Mouse (Mus musculus): ENCODE measurements around the gene Pnmal2. TPM values are rescaled to one million over a fixed set of nuclear protein-coding genes. Genes with fewer than 3 reads are reported as not detected.

The Pnmal2 gene
- polyA plus RNA-seq, 1 experiment from 2014 or later: not detected

- Histone ChIP-seq H3K4me3 (ENCODE audit: inconsistent target) (no peak overlapping the region), H3K36me3 (ENCODE audit: inconsistent target) (no peaks in the 10 kb centered on the region), H3K79me2 (ENCODE audit: inconsistent target) (no peaks in the 10 kb centered on the region), H3K27ac (no peak overlapping the region)
- WGBS (ENCODE audit: missing documents): 13% methylated on average over 6 of the region's 6 CpGs
Measured at GRCm38 (mm10) chr7:16974018-16974417, 29.5 kb downstream of the Pnmal2 start.

GRCm38 (mm10) chr7:16976298-16976697 lies 31.8 kb downstream of the Pnmal2 start:
- H3K27ac ChIP-seq: no peak overlapping the region
- no peak overlapping the region for H3K4me3 ChIP-seq (ENCODE audit: inconsistent target)
- no peaks in the 10 kb centered on the region for H3K36me3 ChIP-seq (ENCODE audit: inconsistent target)
- H3K79me2 ChIP-seq (ENCODE audit: inconsistent target): no peaks in the 10 kb centered on the region
- WGBS (ENCODE audit: missing documents): 92% methylated on average over 8 of the region's 8 CpGs

DNA sequence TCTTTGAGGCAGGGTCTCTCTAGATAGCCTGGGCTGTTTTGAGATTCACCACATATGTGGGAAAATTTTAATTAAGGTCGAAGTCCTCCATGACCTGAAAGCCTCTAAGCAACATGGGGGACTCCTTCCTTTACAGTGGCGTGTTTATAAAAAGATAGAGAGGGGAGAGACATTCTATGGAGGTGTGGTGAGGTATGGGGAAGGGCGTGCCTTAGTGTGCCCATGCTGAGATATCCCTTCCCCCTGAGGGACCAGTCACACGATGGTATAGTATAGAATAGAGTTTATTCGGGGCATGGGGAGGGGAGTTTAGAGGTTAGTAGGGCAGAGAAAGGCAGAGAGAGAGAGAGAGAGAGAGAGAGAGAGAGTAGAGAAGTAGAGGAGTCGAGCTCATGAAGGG lies 33.7 kb downstream of the Pnmal2 start:
- whole genome bisulfite sequencing (ENCODE audit: missing documents): 72% methylated on average over 6 of the region's 6 CpGs
- Histone ChIP-seq H3K79me2 (ENCODE audit: inconsistent target) (no peaks in the 10 kb centered on the region), H3K4me3 (ENCODE audit: inconsistent target) (no peak overlapping the region), H3K36me3 (ENCODE audit: inconsistent target) (no peaks in the 10 kb centered on the region), H3K27ac (no peak overlapping the region)

DNA sequence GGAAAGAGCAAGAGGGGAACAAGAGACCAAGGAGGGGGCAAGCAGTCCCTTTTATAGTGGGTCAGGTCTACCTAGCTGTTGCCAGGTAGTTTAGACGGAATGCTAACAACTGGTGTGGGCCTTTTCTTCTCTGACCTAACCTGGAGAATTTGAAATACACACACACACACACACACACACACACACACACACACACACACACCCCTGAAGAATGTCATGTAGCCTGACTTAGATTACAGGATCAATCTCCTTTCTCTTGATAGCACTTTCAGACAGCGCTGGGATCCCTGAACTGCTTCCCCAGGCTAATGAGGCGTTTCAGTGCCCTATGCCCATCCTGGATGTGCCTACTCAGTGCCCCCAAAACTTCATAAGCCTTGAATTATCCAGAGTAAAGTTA lies 34.1 kb downstream of the Pnmal2 start:
- Histone ChIP-seq H3K36me3 (ENCODE audit: inconsistent target) (no peaks in the 10 kb centered on the region), H3K79me2 (ENCODE audit: inconsistent target) (no peaks in the 10 kb centered on the region), H3K27ac (no peak overlapping the region), H3K4me3 (ENCODE audit: inconsistent target) (no peak overlapping the region)
- WGBS (ENCODE audit: missing documents): 95% methylated on average over 3 of the region's 3 CpGs

GRCm38 (mm10) chr7:16980348-16980747 lies 35.9 kb downstream of the Pnmal2 start:
- WGBS (ENCODE audit: missing documents): 2% methylated on average over 12 of the region's 12 CpGs
- peak overlapping the region; percentile 3; the same call in 1 of the 2 replicates for H3K4me3 ChIP-seq (ENCODE audit: inconsistent target)

DNA sequence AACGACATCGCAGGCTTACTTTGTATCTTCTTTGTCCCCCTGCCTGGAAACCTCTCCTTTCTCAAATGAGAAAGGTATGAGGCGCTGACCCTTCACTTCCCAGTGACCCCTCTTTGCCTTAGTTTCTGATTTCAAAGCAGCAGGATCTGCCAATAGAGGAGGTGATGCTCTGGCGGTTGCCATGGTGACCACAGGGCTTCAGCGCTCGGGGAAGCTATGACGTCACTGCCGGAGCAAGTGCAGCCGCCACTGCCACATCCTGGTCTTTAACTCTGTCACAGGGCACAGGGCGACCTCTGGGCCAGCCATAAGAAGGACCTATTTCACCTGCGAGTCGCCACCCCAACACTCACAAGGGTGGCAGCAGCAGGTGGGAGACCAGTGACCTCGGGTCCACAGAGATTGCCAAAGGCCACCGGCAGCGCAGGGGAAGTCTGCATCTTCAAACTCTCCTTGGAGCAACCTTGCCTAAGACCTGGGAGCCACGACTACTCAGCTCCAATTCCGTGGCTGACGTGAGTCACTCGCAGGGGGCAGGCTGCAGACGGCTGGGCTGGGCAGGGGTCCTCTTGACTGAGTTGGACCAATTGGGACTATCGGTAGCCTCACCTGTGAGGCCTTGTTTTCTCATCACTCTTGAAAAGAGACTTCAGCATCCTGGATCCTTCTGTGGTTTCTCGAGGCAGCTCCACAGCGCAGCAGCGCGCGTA lies 38.5 kb downstream of the Pnmal2 start, which contains the start of gene Gm42372:
Gene Gm42372, plus strand, starts transcription at position 228 of the 710 bp plus-strand sequence.
- H3K79me2 ChIP-seq (ENCODE audit: inconsistent target): no peaks in the 10 kb centered on the region
- H3K27ac ChIP-seq: no peak within 1 kb of the TSS
- H3K4me3 ChIP-seq (ENCODE audit: inconsistent target): no peak within 1 kb of the TSS
- WGBS (ENCODE audit: missing documents): 39% methylated on average over 26 of the region's 26 CpGs
- H3K36me3 ChIP-seq (ENCODE audit: inconsistent target): no peaks in the 10 kb centered on the region

More at GRCm38 (mm10) chr7:16980348-16980747, 35.9 kb downstream of the Pnmal2 start:
- Histone ChIP-seq H3K79me2 (ENCODE audit: inconsistent target) (no peaks in the 10 kb centered on the region), H3K27ac (no peak overlapping the region), H3K36me3 (ENCODE audit: inconsistent target) (no peaks in the 10 kb centered on the region)

DNA sequence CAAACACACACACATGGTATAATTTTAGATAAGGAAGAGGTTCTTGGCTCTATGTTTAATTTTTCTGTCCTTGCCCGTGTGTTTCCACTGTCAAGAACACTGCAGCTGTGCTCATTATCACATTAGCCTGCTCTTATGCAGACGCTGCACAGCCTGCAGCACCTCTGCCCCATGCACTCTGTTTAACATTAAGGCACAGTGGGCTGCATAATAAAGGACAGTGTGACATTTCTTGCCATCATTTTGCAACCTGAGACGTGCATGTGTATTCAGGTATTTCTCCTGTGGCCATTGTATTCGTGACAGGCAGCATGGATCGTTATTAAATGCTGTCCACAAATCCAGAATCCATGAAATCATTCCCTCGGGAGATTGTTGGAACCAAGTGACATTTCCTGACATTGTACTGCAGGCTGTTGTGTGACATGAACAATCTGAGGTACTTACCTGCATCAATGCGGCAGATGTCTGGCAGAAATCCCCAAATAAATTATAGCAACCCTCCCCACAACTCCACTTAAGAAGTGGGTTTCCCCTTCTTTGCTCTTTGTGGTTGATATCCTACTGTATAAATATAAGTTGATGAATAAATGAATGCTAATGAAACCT lies 43.2 kb downstream of the Pnmal2 start:
- no peaks in the 10 kb centered on the region for H3K79me2 ChIP-seq (ENCODE audit: inconsistent target)
- H3K27ac ChIP-seq: no peak overlapping the region
- no peak overlapping the region for H3K4me3 ChIP-seq (ENCODE audit: inconsistent target)
- no peaks in the 10 kb centered on the region for H3K36me3 ChIP-seq (ENCODE audit: inconsistent target)
- WGBS (ENCODE audit: missing documents): 91% methylated on average over 7 of the region's 7 CpGs

- no peak overlapping the region for H3K27ac ChIP-seq
- no peaks in the 10 kb centered on the region for H3K79me2 ChIP-seq (ENCODE audit: inconsistent target)
- no peak overlapping the region for H3K4me3 ChIP-seq (ENCODE audit: inconsistent target)
- H3K36me3 ChIP-seq (ENCODE audit: inconsistent target): no peaks in the 10 kb centered on the region
- WGBS (ENCODE audit: missing documents): 76% methylated on average over 3 of the region's 3 CpGs
Measured at GRCm38 (mm10) chr7:16988405-16988804, 43.9 kb downstream of the Pnmal2 start.

DNA sequence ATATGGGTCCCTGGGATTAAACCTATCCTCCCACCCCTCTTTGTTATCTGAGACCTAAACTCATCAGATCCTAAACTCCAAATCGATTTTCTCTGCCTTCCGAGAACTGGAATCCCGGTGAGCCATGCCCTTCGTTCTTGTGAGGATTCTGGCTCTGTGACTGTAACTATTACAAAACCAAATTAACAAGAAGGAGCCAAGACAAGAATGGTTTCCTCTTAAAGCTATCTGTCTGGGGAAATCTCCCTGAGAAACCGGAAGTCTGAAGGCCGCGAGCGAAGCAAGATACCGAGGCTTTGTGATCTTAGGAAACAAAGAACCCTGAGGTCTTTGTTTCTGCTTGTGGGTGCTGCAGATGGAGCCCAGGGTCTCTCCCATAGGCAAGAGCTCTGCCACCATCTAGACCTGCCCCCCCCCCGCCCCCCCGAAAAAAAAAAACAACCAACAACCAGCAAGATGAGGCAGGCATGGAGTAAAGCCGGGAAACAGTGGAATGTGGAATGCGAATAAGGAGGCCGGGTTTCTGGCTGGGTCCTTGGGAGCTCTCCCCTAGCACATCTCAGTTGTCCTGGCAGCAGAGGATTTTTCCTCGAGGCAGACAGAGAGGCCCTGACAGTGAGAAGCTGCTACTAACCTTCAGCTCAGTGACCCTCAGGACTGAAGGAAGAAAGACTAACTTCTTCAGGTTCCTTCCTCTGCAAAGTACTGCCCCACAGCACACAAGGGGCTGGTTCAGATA lies 45.7 kb downstream of the Pnmal2 start:
- Histone ChIP-seq H3K27ac (no peak overlapping the region), H3K79me2 (ENCODE audit: inconsistent target) (no peaks in the 10 kb centered on the region), H3K4me3 (ENCODE audit: inconsistent target) (no peak overlapping the region), H3K36me3 (ENCODE audit: inconsistent target) (no peaks in the 10 kb centered on the region)
- WGBS (ENCODE audit: missing documents): 28% methylated on average over 15 of the region's 15 CpGs

DNA sequence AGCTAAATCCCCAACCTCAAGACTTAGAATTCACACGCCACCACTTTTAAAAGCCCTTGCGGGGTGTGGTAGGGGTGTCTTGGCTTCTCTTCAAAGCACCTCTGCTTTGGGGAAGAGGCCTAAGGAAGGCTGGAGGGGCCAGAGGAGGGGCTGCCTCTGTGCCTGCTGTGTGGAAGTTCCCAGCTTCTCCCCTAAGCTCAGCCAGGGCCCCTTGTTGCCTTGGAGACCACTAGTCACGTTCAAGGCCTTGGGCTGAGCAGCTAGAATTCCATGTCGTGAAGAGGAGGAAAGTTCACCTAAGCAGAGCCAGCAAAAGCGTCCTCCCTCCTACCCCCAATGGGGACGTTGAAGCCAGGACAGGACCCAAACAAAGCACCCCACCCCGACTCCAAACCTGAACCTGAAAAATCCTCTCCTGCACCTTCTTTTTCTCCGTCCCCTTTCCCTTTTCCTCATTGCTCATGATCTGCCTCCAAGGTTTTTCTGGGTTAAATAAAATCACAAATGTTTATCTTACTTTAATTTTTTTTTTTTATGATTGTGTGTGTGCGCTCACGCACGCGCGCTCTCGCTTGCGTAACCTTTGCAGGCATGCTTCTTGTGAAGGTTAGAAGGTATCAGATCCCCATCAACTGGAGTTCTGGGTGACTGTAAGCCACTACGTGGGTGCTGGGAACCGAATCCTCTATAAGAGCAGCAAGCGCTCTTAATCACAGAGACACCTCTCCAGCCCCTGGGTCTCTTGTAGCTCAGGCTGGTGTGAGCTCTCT lies 47.4 kb downstream of the Pnmal2 start:
- Histone ChIP-seq H3K79me2 (ENCODE audit: inconsistent target) (no peaks in the 10 kb centered on the region), H3K27ac (no peak overlapping the region), H3K36me3 (ENCODE audit: inconsistent target) (no peaks in the 10 kb centered on the region), H3K4me3 (ENCODE audit: inconsistent target) (no peak overlapping the region)
- 78% methylated on average over 16 of the region's 18 CpGs for WGBS (ENCODE audit: missing documents)

DNA sequence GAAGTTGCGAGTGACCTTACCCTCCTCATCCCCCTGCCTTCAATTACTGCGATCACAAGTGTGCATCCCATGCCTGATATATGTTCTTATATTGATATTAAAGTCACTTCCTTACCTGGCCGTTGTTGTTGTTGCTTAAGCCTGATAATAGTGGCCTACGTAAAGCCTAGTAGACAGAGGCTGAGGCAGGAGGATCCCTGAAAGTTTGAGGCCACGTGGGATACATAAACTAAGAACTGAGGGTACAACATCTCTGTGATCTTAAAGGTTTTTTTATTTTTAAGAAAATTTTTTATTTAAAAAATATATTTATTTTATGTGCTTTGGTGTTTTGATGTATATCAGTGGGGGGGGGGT lies 47.9 kb downstream of the Pnmal2 start, which contains the start of gene Ccdc8:
Gene Ccdc8, plus strand, starts transcription at position 258 of the 357 bp plus-strand sequence.
- H3K79me2 ChIP-seq (ENCODE audit: inconsistent target): no peaks in the 10 kb centered on the region
- no peaks in the 10 kb centered on the region for H3K36me3 ChIP-seq (ENCODE audit: inconsistent target)
- H3K27ac ChIP-seq: no peak within 1 kb of the TSS
- no peak within 1 kb of the TSS for H3K4me3 ChIP-seq (ENCODE audit: inconsistent target)
- WGBS (ENCODE audit: missing documents): 95% methylated on average over 5 of the region's 5 CpGs

- WGBS (ENCODE audit: missing documents): 18% methylated on average over 27 of the region's 27 CpGs
- no peaks in the 10 kb centered on the region for H3K79me2 ChIP-seq (ENCODE audit: inconsistent target)
- no peak overlapping the region for H3K4me3 ChIP-seq (ENCODE audit: inconsistent target)
- no peaks in the 10 kb centered on the region for H3K36me3 ChIP-seq (ENCODE audit: inconsistent target)
- H3K27ac ChIP-seq: no peak overlapping the region
Measured at GRCm38 (mm10) chr7:16993651-16994399, 49.3 kb downstream of the Pnmal2 start.

- WGBS (ENCODE audit: missing documents): 23% methylated on average over 20 of the region's 20 CpGs
- no peaks in the 10 kb centered on the region for H3K79me2 ChIP-seq (ENCODE audit: inconsistent target)
- H3K36me3 ChIP-seq (ENCODE audit: inconsistent target): no peaks in the 10 kb centered on the region
- H3K4me3 ChIP-seq (ENCODE audit: inconsistent target): no peak overlapping the region
- H3K27ac ChIP-seq: no peak overlapping the region
Measured at GRCm38 (mm10) chr7:16994400-16994799, 49.9 kb downstream of the Pnmal2 start.

DNA sequence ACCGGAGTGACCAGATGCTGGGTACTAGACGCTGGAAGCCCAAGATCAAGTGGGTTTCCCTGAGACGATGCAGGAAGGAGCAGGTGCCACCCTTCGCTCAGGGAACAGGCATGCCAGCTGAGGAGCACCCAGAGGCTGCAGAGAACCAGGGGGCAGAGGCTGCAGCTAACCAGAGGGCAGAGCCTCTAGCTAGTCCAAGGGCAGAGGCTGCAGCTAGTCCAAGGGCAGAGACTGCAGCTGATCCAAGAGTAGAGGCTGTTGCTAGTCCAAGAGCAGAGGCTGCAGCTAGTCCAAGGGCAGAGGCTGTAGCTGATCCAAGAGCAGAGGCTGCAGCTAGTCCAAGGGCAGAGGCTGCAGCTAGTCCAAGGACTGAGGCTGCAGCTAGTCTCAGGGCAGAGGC lies 50.9 kb downstream of the Pnmal2 start:
- WGBS (ENCODE audit: missing documents): 94% methylated on average over 4 of the region's 4 CpGs
- H3K4me3 ChIP-seq (ENCODE audit: inconsistent target): no peak overlapping the region
- no peaks in the 10 kb centered on the region for H3K79me2 ChIP-seq (ENCODE audit: inconsistent target)
- H3K36me3 ChIP-seq (ENCODE audit: inconsistent target): no peaks in the 10 kb centered on the region
- H3K27ac ChIP-seq: no peak overlapping the region
